Mouse (Mus musculus) heart, embryonic 11.5 days (tissue): ENCODE data around the gene Eno2. TPM values are rescaled to one million over a fixed set of nuclear protein-coding genes. Genes with fewer than 3 reads are reported as not detected.

Source experiments
- ATAC-seq: fragments of 200-750 bp; cut with Nextera tagmentation; replicated peaks from 2 replicates; pipeline ENCODE4 v1.8.0; 2017; ENCODE audit warnings: moderate library complexity; ENCODE audit not compliant: insufficient number of reproducible peaks, low FRiP score, low TSS enrichment
- H3K27ac ChIP-seq: fragments of 300-500 bp; sonication (generic); 2 replicates; pipeline ENCODE4 v1.5.1; 2014; ENCODE audit warnings: mild to moderate bottlenecking, low read depth, low read length
- H3K27me3 ChIP-seq: fragments of 300-500 bp; sonication (generic); 2 replicates; pipeline ENCODE4 v1.6.1; 2014; ENCODE audit warnings: mild to moderate bottlenecking, low read length, mixed read lengths; ENCODE audit not compliant: control insufficient read depth, insufficient read depth
- H3K36me3 ChIP-seq: fragments of 300-500 bp; sonication (generic); 2 replicates; pipeline ENCODE4 v1.6.1; 2014; ENCODE audit warnings: mild to moderate bottlenecking, low read length, moderate library complexity, mixed read lengths; ENCODE audit not compliant: control insufficient read depth, insufficient read depth
- H3K4me1 ChIP-seq: fragments of 300-500 bp; sonication (generic); 2 replicates; pipeline ENCODE4 v1.6.1; 2014; ENCODE audit warnings: low read length; ENCODE audit not compliant: control insufficient read depth, insufficient read depth
- H3K4me2 ChIP-seq: fragments of 300-500 bp; sonication (generic); 2 replicates; pipeline ENCODE4 v1.6.1; 2014; ENCODE audit warnings: mild to moderate bottlenecking, moderate library complexity
- H3K4me3 ChIP-seq: fragments of 300-500 bp; sonication (generic); 2 replicates; pipeline ENCODE4 v1.5.1; 2014; ENCODE audit warnings: low read depth, low read length
- H3K9ac ChIP-seq: fragments of 300-500 bp; sonication (generic); 2 replicates; pipeline ENCODE4 v1.6.1; 2014; ENCODE audit warnings: mild to moderate bottlenecking, low read depth, low read length, moderate library complexity
- H3K9me3 ChIP-seq: fragments of 300-500 bp; sonication (generic); replicated peaks from 2 replicates; pipeline ENCODE4 v1.6.1; 2016; ENCODE audit warnings: low read length; ENCODE audit not compliant: control insufficient read depth
- WGBS: fragments of 180-500 bp; shearing (Covaris S2); extraction: QIAGEN DNeasy Blood & Tissue Kit; methylation state at CpG from one replicate; pipeline ENCODE4 v1.1.7; 2014; ENCODE audit not compliant: insufficient replicate concordance; 5-methylcytosine and 5-hydroxymethylcytosine counted together
- polyA plus RNA-seq: library from polyadenylated mRNA; unstranded; fragments of >200 nt; fragmentation: Nextera tagmentation; extraction: Ambion mirVana; gene quantifications from 2 replicates; pipeline ENCODE4 v1.2.1, GENCODE M21; 2014

The Eno2 gene
- polyA plus RNA-seq, 1 experiment from 2014 or later: 5.3 TPM

DNA sequence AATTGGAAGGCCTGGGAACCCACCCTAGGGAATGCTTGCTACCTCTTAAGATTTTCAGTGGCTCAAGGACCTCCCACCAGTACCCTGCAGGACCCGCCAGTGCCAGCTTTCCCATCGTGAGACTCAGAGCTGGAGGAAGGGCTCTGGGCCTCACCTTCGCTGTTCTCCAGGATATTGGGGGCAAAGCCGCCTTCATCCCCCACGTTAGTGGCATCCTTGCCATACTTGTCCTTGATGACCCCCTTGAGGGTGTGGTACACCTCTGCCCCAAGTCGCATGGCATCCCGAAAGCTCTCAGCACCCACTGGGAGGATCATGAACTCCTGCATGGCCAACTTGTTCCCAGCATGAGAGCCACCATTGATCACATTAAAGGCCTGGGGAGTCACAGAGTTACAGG, 3.5 kb downstream of the Eno2 start:
- ATAC-seq: no peak
- Histone ChIP-seq H3K4me3 (no peak overlapping the region), H3K9ac (no peak overlapping the region), H3K36me3 (no peaks in the 10 kb centered on the region), H3K4me2 (no peak overlapping the region), H3K27me3 (peaks cover 19% of the 10 kb centered on the region), H3K4me1 (peaks cover 22% of the 10 kb centered on the region), H3K27ac (no peak overlapping the region), H3K9me3 (no peaks in the 10 kb centered on the region)
- 78% methylated on average over 7 of the region's 7 CpGs for WGBS

DNA sequence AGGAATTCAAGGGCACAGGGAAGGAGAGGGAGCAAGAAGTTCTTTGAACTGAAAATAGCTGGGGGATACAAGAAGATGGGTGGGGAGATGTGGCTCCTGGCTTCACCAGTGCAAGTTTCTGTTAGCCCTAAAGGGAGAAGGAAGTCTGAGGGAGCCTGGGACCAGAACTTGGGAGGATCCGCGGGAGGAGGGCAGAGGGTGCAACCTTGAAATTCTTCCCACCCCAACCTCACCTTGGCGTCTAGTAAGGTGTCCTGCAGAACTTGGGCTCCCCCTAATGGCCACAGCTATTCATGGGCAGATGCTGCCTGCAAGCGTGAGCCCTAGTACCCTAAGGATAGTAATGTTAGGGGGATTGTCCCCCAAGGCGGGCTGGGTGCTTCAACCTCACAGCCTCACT, 10.2 kb downstream of the Eno2 start:
- H3K27me3 ChIP-seq: peaks cover 11% of the 10 kb centered on the region
- H3K4me1 ChIP-seq: peaks cover 29% of the 10 kb centered on the region
- H3K9ac ChIP-seq: peak overlapping the region; percentile 46
- no peaks in the 10 kb centered on the region for H3K36me3 ChIP-seq
- no peak for ATAC-seq
- H3K4me2 ChIP-seq: peak overlapping the region; percentile 49
- no peak overlapping the region for H3K4me3 ChIP-seq
- no peaks in the 10 kb centered on the region for H3K9me3 ChIP-seq
- H3K27ac ChIP-seq: peak overlapping the region; percentile 46; the same call in 1 of the 2 replicates
- 1% methylated on average over 5 of the region's 5 CpGs for WGBS

DNA sequence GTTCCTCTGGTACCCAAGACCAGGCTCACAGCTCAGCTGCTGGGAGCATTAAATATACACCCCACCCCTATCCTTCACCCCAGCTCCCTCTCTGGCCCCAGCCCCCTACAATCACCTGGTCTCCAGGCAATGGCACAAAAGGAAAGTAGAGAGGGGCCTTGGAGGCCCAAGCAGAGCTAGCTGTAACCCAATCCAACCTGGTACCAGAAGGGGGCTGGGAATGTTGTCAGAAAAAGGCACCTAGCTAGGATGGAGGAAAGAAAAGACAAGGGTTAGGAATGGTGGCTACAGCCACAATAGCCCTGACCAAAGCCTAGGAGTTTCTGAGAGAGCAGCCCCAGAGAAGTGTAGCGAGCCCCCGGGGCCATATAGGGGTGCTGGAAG, 10.6 kb downstream of the Eno2 start:
- 43% methylated on average over 2 of the region's 2 CpGs for WGBS
- Histone ChIP-seq H3K4me2 (peak overlapping the region; percentile 49), H3K4me1 (peaks cover 32% of the 10 kb centered on the region), H3K36me3 (no peaks in the 10 kb centered on the region), H3K9ac (peak overlapping the region; percentile 46), H3K9me3 (no peaks in the 10 kb centered on the region), H3K27me3 (peaks cover 11% of the 10 kb centered on the region; the same call in 1 of the 2 replicates), H3K27ac (peak overlapping the region; percentile 46; the same call in 1 of the 2 replicates), H3K4me3 (no peak overlapping the region)
- no peak for ATAC-seq

DNA sequence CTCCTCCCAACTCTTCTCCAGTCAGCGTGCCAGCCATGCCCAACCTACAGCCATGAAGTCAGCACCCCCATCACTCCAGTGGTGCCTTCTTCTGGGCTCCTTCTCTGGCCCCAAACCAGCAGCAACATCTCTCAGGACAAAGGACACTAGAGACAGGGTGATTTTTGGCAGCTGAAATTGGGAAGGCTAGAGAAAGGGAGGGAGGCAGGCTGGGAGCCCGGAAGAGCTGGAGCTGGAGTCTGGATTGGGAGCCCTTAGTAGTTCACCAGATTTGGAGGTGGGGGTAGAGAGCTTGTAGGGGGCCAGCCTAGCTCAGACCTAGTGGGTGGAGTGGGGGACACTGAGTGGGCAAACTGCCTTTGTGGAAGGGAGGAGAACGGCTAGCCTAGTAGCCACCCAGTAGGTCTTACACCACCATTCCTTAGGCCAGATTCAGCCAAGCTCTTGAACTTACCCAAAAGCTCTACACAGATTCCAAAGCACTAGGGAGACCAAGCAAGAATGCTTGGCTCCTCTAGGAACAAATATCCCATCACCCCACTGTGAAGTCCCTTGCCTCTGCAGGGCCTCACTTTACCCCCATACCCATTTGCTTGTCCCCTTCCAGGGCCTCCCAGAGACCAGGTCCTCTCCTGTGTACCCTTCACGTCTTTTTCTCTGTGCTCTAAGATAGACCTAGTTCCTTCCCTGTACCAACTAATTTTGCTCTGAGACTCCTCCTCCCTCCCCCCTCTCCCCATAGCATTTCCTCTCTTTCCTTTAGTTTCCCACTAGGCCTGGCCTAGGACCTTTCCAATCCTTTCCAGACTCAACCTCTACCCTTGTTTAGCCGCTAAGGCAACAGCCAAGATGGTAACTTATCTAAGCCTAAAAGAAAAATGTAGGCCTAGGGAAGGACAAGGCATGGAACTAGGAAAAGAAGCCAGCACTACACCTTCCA, 11.3 kb downstream of the Eno2 start:
- H3K27me3 ChIP-seq: peaks cover 8% of the 10 kb centered on the region; the same call in 1 of the 2 replicates
- H3K27ac ChIP-seq: peak overlapping the region; percentile 95; the same call in 1 of the 2 replicates
- 36% methylated on average over 5 of the region's 5 CpGs for WGBS
- no peaks in the 10 kb centered on the region for H3K36me3 ChIP-seq
- peak overlapping the region; percentile 82 for H3K4me2 ChIP-seq
- H3K4me1 ChIP-seq: peaks cover 34% of the 10 kb centered on the region
- H3K4me3 ChIP-seq: peak overlapping the region; percentile 89
- H3K9ac ChIP-seq: peak overlapping the region; percentile 93; the same call in 1 of the 2 replicates
- no peaks in the 10 kb centered on the region for H3K9me3 ChIP-seq
- ATAC-seq: no peak

DNA sequence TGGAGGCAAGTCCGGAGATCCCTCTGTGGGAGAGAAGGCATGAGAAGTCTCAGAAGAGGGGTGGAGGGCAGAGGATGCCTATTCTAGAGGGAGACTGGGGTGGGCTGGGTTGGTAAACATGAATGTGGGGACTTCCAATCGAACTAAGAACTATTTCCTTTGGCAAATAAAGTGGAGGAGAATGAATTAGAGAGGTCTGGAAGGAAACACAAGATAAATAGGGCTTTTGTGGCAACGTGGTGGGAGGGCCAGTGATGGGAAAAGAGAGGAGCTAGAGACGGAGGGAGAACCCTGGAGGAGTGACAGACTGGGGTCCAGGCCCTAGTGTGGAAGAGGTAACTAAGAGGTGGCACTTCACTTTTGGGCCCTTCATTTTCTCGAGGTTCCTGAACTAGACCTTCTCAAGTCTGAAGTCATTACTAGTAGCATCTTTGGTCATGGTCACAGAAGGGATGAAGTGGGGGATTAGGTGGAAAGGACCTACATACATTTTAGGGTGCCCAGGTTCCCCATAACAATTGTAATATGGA, 12.1 kb downstream of the Eno2 start:
- peaks cover 34% of the 10 kb centered on the region for H3K4me1 ChIP-seq
- no peak for ATAC-seq
- 10% methylated on average over 5 of the region's 5 CpGs for WGBS

DNA sequence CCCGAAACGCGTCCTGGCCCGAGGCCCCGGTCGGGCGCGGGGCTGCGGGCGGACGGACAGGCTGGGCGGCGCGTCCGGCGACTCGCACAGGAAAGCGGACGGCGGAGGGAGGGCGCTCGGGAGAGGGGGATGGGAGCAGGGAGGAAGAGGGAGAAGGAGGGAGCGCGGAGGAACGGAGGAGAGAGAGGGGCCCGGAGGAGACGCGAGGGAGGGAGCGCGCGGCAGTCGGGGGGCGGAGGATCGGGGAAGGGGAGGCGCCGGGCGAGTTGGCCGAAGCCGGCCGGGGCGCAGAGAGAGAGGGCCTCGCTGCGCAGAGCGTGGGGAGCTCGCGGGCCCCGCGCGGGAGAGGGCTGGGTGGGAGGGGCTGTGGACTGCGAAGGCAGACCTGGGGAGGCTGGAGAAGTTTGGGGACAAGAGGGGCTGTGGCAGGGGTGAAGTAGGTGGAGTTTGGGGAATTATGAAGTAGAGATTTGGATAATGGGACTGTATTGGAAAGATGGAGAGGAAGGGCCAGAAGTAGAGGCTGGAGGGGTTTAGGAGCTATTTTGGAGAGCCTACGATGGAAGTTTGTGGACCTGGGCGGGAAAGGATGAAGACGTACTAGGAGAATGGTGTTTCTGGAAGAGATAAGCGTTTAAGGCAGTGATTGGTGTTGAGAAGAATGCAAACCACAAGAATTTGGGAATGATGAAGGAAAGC, 12.7 kb downstream of the Eno2 start:
- Histone ChIP-seq H3K4me1 (peaks cover 34% of the 10 kb centered on the region), H3K36me3 (no peaks in the 10 kb centered on the region), H3K9me3 (no peaks in the 10 kb centered on the region), H3K9ac (peak overlapping the region; percentile 93), H3K4me3 (peak overlapping the region; percentile 89), H3K4me2 (peak overlapping the region; percentile 82), H3K27me3 (peaks cover 5% of the 10 kb centered on the region; the same call in 1 of the 2 replicates), H3K27ac (peak overlapping the region; percentile 95)
- ATAC-seq: peak; percentile 64
- WGBS: 1% methylated on average over 52 of the region's 54 CpGs

More for the DNA sequence above, 12.1 kb downstream of the Eno2 start:
- H3K4me2 ChIP-seq: peak overlapping the region; percentile 82
- no peaks in the 10 kb centered on the region for H3K36me3 ChIP-seq
- no peaks in the 10 kb centered on the region for H3K9me3 ChIP-seq
- peak overlapping the region; percentile 89 for H3K4me3 ChIP-seq
- H3K9ac ChIP-seq: peak overlapping the region; percentile 93
- H3K27ac ChIP-seq: peak overlapping the region; percentile 95
- H3K27me3 ChIP-seq: peaks cover 5% of the 10 kb centered on the region; the same call in 1 of the 2 replicates

DNA sequence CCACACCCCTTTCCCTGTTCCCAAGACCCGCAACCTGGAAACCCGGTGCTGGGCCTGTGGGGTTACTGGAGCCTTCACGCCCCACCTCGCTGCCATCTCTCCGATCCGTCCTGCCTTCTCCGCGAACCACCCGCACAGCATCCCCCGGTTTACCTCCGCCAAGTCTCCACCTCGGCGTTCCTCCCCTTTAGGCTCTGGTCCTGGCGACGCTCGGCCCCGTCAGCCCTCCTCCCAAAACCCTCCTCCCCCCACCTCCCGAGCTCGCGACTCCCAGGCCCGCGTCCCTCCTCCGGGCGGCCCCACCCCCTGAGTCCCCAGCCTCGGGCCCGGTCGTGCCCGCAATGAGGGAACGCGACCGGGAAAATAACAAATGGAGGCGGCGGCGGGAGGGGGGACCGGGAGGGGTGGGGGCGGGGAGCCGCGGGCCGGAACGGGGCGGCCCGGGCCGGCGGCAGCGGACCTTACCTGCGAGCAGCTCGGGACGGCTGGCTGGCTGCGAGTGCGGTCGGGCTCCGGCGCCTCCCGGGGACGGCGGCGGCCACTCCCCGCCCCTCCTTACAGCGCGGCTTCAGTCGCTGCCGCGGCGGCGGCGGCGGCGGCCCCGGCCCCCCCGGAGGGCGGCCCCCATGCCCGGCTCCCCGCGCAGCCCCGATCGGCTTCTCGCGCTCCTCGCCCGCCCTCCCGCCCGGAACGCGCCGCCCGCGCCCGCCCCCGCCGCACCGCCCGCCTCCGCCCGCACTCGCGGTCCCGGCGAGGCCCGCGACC, 13.5 kb downstream of the Eno2 start, which contains the start of the genes Gm45234 and Atn1:
TSS of gene Gm45234 (minus strand) at position 191 of the 765 bp plus-strand sequence.
TSS of gene Atn1 (minus strand) at position 694 of the 765 bp plus-strand sequence.
- under 1% methylated on average over 59 of the region's 100 CpGs for WGBS
- H3K4me1 ChIP-seq: peaks cover 34% of the 10 kb centered on the region

More for the DNA sequence above, 13.5 kb downstream of the Eno2 start, which contains the start of the genes Gm45234 and Atn1:
- peak within 1 kb of the TSS; percentile 95 for H3K27ac ChIP-seq
- H3K36me3 ChIP-seq: no peaks in the 10 kb centered on the region
- peak within 1 kb of the TSS; percentile 89 for H3K4me3 ChIP-seq
- peak within 1 kb of the TSS; percentile 93 for H3K9ac ChIP-seq
- peak within 1 kb of the TSS; percentile 82 for H3K4me2 ChIP-seq
- H3K9me3 ChIP-seq: no peaks in the 10 kb centered on the region
- peak; percentile 71 for ATAC-seq
- H3K27me3 ChIP-seq: peaks cover 5% of the 10 kb centered on the region; the same call in 1 of the 2 replicates
